In genomic region chr7:68329000-68329399, GRCm38 (mm10) we compare ENCODE assay signal across 14 mouse cellular contexts. TPM values are rescaled to one million over a fixed set of nuclear protein-coding genes. Genes with fewer than 3 reads are reported as not detected.
DNase-seq lines count a peak whose midpoint lies in the region.
"Had no signal": no experiment of that assay in that cellular context is flagged by ENCODE, and none has a peak within 500 bp of the region (broad histone marks: within the 10 kb centered on the region; RNA-seq: fewer than 3 reads in every experiment).

No protein-coding gene starts in this region.

- DNase-seq in CD4-positive, CD25-positive, alpha-beta regulatory T cell, adult 2 months (ENCODE audit: low read depth, low spot score) = peak; percentile 64
- peak; percentile 68 for DNase-seq in T-cell, adult 2 months (ENCODE audit: low spot score)
- DNase-seq in naive thymus-derived CD4-positive, alpha-beta T cell, adult 2 months (ENCODE audit: low read depth) = peak; percentile 58
- DNase-seq in thymus, postnatal 25 days = peak; percentile 48
- no peak for DNase-seq in lung, postnatal 36 days
- DNase-seq in adrenal gland, postnatal 10 days = no peak
- no peak for DNase-seq in spleen, postnatal 14 days (ENCODE audit: low spot score in 2 of 2)
- no peak for DNase-seq in gastrocnemius, postnatal 36 days
- DNase-seq: adrenal gland, adult 8-10 months; cerebellum, adult 11 months; cerebellum, adult 9-10 months; cerebellum, postnatal 36 days; heart, adult 18-20 months; kidney, adult 11 months had no signal

- intact Hi-C loops in gastrocnemius, postnatal 36 days (cut with DNase I) = no loop called here

RNA-seq across cellular contexts. Expression of gene Fam169b, which starts 55.4 kb away (rescaled TPM):
- total RNA-seq in adrenal gland, postnatal 10 days (2021) = 1 to 10 TPM; 1.9 to 2.0 TPM
- under 1 TPM; 0.10 to 0.48 TPM for total RNA-seq in gastrocnemius, postnatal 36 days (2021)

Comparison
In these comparisons a context has a peak if more than half of its experiments do, and no peak if none do; other contexts are left out.
1. DNase-seq: peak in CD4-positive, CD25-positive, alpha-beta regulatory T cell, adult 2 months (single experiment), T-cell, adult 2 months (single experiment), naive thymus-derived CD4-positive, alpha-beta T cell, adult 2 months (single experiment) and thymus, postnatal 25 days (single experiment); none in lung, postnatal 36 days (single experiment), adrenal gland, postnatal 10 days (single experiment), spleen, postnatal 14 days (0 of 2) and gastrocnemius, postnatal 36 days (0 of 2).